Mouse (Mus musculus) stomach, embryonic 15.5 days (tissue): ENCODE results near the gene Crtc1. TPM values are rescaled to one million over a fixed set of nuclear protein-coding genes. Genes with fewer than 3 reads are reported as not detected.

Experiments
- ATAC-seq: fragments of 200-750 bp; cut with Nextera tagmentation; 2 replicates; pipeline ENCODE4 v1.8.0; 2017; ENCODE audit warnings: low read depth, moderate number of reproducible peaks, moderate TSS enrichment; ENCODE audit not compliant: insufficient read depth, low FRiP score
- H3K27ac ChIP-seq: fragments of 300-500 bp; sonication (generic); 2 replicates; pipeline ENCODE4 v1.5.1; 2015; ENCODE audit warnings: mild to moderate bottlenecking, inconsistent platforms
- H3K27me3 ChIP-seq: fragments of 300-500 bp; sonication (generic); replicated peaks from 2 replicates; pipeline ENCODE4 v1.6.1; 2015; ENCODE audit warnings: inconsistent platforms
- H3K36me3 ChIP-seq: fragments of 300-500 bp; sonication (generic); 2 replicates; pipeline ENCODE4 v1.6.1; 2015; ENCODE audit warnings: inconsistent platforms
- H3K4me1 ChIP-seq: fragments of 300-500 bp; sonication (generic); 2 replicates; pipeline ENCODE4 v1.6.1; 2015; ENCODE audit warnings: inconsistent platforms
- H3K4me2 ChIP-seq: fragments of 300-500 bp; sonication (generic); 2 replicates; pipeline ENCODE4 v1.6.1; 2015; ENCODE audit warnings: mild to moderate bottlenecking, inconsistent platforms
- H3K4me3 ChIP-seq: fragments of 300-500 bp; sonication (generic); replicated peaks from 2 replicates; pipeline ENCODE4 v1.5.1; 2015; ENCODE audit warnings: inconsistent platforms
- H3K9ac ChIP-seq: fragments of 300-500 bp; sonication (generic); 2 replicates; pipeline ENCODE4 v1.6.1; 2015; ENCODE audit warnings: inconsistent platforms
- H3K9me3 ChIP-seq: fragments of 300-500 bp; sonication (generic); 2 replicates; pipeline ENCODE4 v1.6.1; 2016; ENCODE audit warnings: inconsistent platforms
- WGBS: fragments of 180-500 bp; shearing (Covaris S2); methylation state at CpG from one replicate; pipeline ENCODE4 v1.1.7; 2015; 5-methylcytosine and 5-hydroxymethylcytosine counted together
- polyA plus RNA-seq: library from polyadenylated mRNA; unstranded; fragments of >200 nt; fragmentation: Nextera tagmentation; extraction: Ambion mirVana; gene quantifications from 2 replicates; pipeline ENCODE4 v1.2.1, GENCODE M21; 2015

Crtc1 gene
- polyA plus RNA-seq, 1 experiment from 2014 or later = 15.4 TPM

DNA sequence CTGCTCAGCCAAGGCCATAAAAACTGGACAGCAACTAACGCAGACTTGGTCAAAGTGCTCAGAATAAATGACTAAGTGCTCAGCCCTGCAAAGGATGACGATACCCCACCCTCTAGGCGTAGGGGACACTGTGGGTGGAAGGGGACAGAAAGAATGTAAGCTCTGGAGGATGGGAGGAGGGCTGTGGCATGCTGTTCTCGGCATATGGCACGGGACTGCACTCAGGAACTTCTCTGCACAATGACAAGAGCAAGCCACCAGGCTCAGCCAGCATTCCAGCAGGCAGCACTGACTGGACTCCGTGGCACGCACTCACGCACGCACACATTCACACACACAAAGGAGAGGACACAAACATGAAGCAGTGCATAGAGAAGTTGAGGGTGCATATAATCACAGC, 21.2 kb upstream of the Crtc1 start:
- Histone ChIP-seq H3K27ac (no peak overlapping the region), H3K9ac (no peak overlapping the region), H3K4me2 (no peak overlapping the region), H3K9me3 (no peaks in the 10 kb centered on the region), H3K27me3 (no peaks in the 10 kb centered on the region), H3K4me3 (no peak overlapping the region), H3K4me1 (no peaks in the 10 kb centered on the region), H3K36me3 (no peaks in the 10 kb centered on the region)
- no peak for ATAC-seq
- 74% methylated on average over 9 of the region's 9 CpGs for WGBS

GRCm38 (mm10) chr8:70460199-70460598, 20.8 kb upstream of the Crtc1 start:
- H3K4me3 ChIP-seq = no peak overlapping the region
- H3K4me1 ChIP-seq = no peaks in the 10 kb centered on the region
- H3K27ac ChIP-seq = no peak overlapping the region
- H3K4me2 ChIP-seq = no peak overlapping the region
- no peaks in the 10 kb centered on the region for H3K27me3 ChIP-seq
- WGBS = 92% methylated on average over 5 of the region's 5 CpGs
- no peak overlapping the region for H3K9ac ChIP-seq
- no peaks in the 10 kb centered on the region for H3K9me3 ChIP-seq
- H3K36me3 ChIP-seq = no peaks in the 10 kb centered on the region
- no peak for ATAC-seq

DNA sequence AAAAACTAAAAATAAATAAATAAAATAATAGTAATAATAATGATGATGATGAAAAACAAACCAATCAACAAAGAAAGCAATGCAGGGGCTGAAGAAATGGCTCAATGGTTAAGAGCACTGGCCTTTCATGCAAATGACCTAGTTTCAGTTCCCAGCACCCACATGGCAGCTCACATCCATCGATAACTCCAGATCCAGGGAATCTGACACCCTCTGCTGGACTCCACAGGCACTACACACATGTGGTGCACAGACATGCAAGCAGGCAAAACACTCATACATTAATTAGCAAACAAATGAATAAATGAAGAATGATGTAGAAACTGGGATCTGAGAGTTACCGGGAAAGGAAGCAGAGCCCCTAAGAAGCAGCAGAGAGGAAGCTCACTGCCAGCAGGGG, 20.3 kb upstream of the Crtc1 start:
- 94% methylated on average over 2 of the region's 2 CpGs for WGBS
- no peak overlapping the region for H3K27ac ChIP-seq
- no peak overlapping the region for H3K4me2 ChIP-seq
- no peak overlapping the region for H3K9ac ChIP-seq
- no peaks in the 10 kb centered on the region for H3K27me3 ChIP-seq
- ATAC-seq = no peak
- H3K4me3 ChIP-seq = no peak overlapping the region
- H3K9me3 ChIP-seq = no peaks in the 10 kb centered on the region
- no peaks in the 10 kb centered on the region for H3K36me3 ChIP-seq
- H3K4me1 ChIP-seq = no peaks in the 10 kb centered on the region

DNA sequence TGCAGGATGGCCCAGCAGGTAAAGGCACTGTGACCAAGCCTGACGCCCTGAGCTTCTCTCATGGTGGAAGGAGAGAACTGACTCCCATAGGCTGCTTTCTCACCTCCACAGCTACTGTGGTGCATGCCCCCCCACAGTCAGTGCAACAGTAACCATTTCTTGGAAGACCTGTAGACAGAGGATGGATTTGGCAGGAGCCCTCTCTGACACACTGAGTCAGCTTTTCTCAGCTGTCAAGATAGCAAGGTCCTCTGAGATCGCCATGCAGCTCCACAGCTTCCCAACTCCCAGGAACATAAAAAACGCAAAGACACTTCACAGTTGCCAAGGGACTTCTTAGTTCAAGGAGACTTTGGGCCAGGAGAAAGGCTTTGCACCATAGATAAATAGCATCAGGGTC, 19.1 kb upstream of the Crtc1 start:
- no peak for ATAC-seq
- H3K9me3 ChIP-seq = no peaks in the 10 kb centered on the region
- no peak overlapping the region for H3K27ac ChIP-seq
- no peak overlapping the region for H3K9ac ChIP-seq
- H3K4me1 ChIP-seq = no peaks in the 10 kb centered on the region
- H3K36me3 ChIP-seq = no peaks in the 10 kb centered on the region
- no peak overlapping the region for H3K4me2 ChIP-seq
- no peak overlapping the region for H3K4me3 ChIP-seq
- no peaks in the 10 kb centered on the region for H3K27me3 ChIP-seq
- 85% methylated on average over 3 of the region's 3 CpGs for WGBS

DNA sequence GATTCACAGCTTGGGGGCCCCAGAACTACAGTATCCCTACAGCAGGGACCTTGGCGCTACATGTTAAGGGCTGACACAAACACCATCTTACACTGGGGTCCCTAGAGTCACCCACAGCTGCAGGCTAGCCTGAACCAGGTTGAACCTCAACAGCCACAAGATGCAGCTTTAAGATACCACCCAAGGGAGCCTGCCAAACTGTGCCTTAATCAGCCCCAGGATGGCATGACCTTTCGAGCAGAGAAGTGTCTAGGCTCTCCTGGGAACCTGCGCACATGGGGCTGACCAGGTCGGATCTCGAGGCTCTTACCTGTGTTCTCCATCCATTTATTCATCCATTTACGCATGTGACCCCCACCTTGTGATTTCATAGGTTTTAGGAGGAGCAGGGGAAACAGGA, 18.5 kb upstream of the Crtc1 start:
- H3K27ac ChIP-seq = no peak overlapping the region
- no peaks in the 10 kb centered on the region for H3K36me3 ChIP-seq
- 85% methylated on average over 6 of the region's 6 CpGs for whole genome bisulfite sequencing
- no peak overlapping the region for H3K9ac ChIP-seq
- H3K27me3 ChIP-seq = no peaks in the 10 kb centered on the region
- ATAC-seq = no peak
- H3K4me3 ChIP-seq = no peak overlapping the region
- H3K4me1 ChIP-seq = no peaks in the 10 kb centered on the region
- no peaks in the 10 kb centered on the region for H3K9me3 ChIP-seq
- H3K4me2 ChIP-seq = no peak overlapping the region

DNA sequence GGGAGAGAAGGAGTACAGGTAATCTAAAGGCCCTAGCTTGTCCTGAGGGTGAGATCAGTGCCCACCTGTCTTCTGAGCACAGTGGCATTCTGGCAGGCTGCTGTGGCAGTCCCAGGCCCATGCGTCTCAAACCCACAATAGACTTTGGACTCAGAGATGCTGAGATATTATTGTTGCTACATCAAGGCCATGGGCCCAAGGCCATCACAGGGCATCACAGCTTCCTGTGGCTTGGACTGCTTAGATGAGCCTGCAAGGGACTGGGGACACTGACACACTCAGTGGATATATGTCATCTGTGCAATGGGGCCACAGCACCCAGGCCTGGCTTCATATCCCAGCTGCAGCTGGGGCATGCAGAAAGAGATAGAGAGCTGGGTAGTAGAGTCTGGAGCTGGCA, 17.6 kb upstream of the Crtc1 start:
- Histone ChIP-seq H3K36me3 (peaks cover 5% of the 10 kb centered on the region), H3K9ac (no peak overlapping the region), H3K9me3 (no peaks in the 10 kb centered on the region), H3K27ac (no peak overlapping the region), H3K4me3 (no peak overlapping the region), H3K4me2 (no peak overlapping the region), H3K27me3 (no peaks in the 10 kb centered on the region), H3K4me1 (no peaks in the 10 kb centered on the region)
- 65% methylated on average over 1 of the region's 1 CpGs for WGBS
- no peak for ATAC-seq

DNA sequence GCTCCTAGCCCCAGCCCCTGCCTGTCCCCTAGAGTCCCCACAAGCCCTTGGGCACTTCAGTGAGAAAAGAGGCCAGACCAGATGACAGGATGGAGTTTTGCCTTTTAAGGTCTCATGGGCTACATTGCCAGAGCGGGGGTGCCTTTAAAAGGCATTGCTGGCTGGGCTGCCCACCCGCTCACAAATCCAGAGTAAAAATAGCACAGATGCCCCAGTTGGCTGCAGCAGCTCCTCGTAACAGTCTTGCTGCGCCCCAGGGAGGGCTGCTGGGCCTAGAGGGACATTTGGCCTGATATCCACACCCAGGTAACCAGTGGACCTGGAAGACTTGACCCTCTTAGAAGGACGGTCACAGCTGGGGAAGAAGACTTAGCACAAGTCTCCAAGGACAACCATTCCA, 14.5 kb upstream of the Crtc1 start:
- H3K27ac ChIP-seq = peak overlapping the region; percentile 55
- WGBS = 82% methylated on average over 5 of the region's 5 CpGs
- H3K4me1 ChIP-seq = 0 out of 2 replicates have a peak, but pooled peaks cover under 1% of the 10 kb centered on the region

DNA sequence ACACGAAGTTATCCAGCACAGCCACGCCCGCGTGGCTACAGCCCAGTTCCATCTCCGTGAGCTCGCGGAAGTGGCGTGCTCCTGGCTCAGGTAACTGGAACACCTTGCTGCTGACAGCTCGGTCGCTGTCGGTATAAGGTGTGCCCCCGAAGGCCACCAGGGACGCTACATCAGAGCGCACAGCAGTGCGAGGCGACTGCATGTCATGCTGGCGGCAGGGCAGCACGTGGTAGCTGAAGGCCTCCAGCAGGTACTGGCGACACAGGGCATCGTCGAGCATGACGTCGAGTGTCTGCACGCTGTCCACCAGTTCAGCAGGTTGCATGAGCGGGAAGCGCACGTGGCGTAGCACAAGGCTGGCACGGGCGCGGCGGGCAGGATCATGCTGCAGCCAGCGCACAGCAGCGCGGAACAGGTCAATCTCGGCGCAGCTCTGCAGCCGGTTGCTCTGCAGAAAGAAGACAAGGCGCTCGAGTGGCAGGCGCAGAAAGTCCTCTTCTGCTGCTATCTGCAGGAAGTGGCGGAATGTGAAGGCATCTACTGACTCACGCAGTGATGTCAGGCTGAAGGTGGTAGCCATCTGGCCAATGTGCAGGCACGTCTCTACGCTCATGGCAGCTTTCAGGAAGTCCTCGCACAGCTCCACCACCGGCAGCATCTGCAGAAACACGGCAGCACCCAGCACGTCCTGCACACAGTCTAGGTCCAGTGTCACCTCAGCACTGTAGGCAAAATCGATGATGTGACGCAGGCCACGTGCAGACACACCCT, 13.0 kb upstream of the Crtc1 start:
- H3K27me3 ChIP-seq = no peaks in the 10 kb centered on the region
- H3K4me2 ChIP-seq = no peak overlapping the region
- H3K36me3 ChIP-seq = peaks cover 19% of the 10 kb centered on the region
- WGBS = 68% methylated on average over 52 of the region's 52 CpGs
- H3K4me3 ChIP-seq = no peak overlapping the region
- H3K9me3 ChIP-seq = no peaks in the 10 kb centered on the region
- peak; percentile 16; the same call in 1 of the 2 replicates for ATAC-seq
- H3K4me1 ChIP-seq = 0 out of 2 replicates have a peak, but pooled peaks cover 4% of the 10 kb centered on the region
- H3K9ac ChIP-seq = no peak overlapping the region
- no peak overlapping the region for H3K27ac ChIP-seq

More for the DNA sequence above, 14.5 kb upstream of the Crtc1 start:
- no peaks in the 10 kb centered on the region for H3K9me3 ChIP-seq
- H3K4me2 ChIP-seq = no peak overlapping the region
- H3K36me3 ChIP-seq = peaks cover 19% of the 10 kb centered on the region
- H3K4me3 ChIP-seq = no peak overlapping the region
- H3K27me3 ChIP-seq = no peaks in the 10 kb centered on the region
- no peak overlapping the region for H3K9ac ChIP-seq
- no peak for ATAC-seq

DNA sequence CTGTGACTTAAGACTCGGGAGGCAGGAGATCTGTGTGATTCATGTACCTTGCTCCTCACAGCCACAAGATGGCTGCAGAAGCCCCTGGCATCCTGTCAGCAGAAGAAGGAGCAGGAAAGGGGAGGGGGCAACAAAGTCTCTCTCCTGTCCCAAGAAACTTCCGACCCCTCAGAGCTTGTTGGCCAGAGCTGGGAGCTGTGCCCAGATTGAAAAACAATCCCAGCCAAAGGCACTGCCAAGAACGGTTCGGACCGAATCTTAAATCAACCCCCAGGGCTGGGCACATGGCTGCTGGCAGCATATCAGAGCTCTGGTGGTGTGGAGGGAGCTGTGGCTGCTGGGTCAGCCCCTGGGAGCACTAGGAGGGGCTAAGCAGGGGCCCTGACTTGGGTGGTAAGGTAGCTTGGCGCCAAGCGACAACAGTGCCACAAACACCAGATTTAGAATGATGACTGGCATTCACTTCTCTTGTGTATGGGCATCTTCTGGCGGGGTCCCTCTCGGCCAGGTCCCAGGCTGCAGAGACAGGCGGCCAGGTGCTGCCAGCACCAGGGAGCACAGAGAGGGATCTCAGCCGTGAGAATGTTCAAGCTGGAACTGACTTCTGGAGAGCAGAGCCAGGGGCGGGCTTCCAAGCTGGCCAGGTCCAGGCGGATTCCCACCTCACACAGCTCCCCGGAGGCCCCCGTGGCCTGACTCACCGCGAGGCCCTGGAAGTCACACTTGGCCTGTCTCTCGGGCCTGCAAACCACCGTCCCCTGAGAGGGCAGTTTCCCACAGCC, 8.5 kb upstream of the Crtc1 start:
- WGBS = 59% methylated on average over 19 of the region's 19 CpGs
- H3K9ac ChIP-seq = no peak overlapping the region
- no peak overlapping the region for H3K4me2 ChIP-seq
- 0 out of 2 replicates have a peak, but pooled peaks cover 4% of the 10 kb centered on the region for H3K4me1 ChIP-seq
- peak overlapping the region; percentile 54; the same call in 1 of the 2 replicates for H3K27ac ChIP-seq
- no peak overlapping the region for H3K4me3 ChIP-seq
- 0 out of 2 replicates have a peak, but pooled peaks have one; percentile 21 for ATAC-seq
- no peaks in the 10 kb centered on the region for H3K27me3 ChIP-seq
- peaks cover 19% of the 10 kb centered on the region for H3K36me3 ChIP-seq
- no peaks in the 10 kb centered on the region for H3K9me3 ChIP-seq

- H3K4me1 ChIP-seq = 0 out of 2 replicates have a peak, but pooled peaks cover 4% of the 10 kb centered on the region
- H3K4me2 ChIP-seq = no peak overlapping the region
- 71% methylated on average over 1 of the region's 1 CpGs for WGBS
- no peak overlapping the region for H3K4me3 ChIP-seq
- no peak for ATAC-seq
- H3K36me3 ChIP-seq = peaks cover 5% of the 10 kb centered on the region; the same call in 1 of the 2 replicates
- H3K9ac ChIP-seq = no peak overlapping the region
- no peak overlapping the region for H3K27ac ChIP-seq
- no peaks in the 10 kb centered on the region for H3K9me3 ChIP-seq
- H3K27me3 ChIP-seq = no peaks in the 10 kb centered on the region
Measured at GRCm38 (mm10) chr8:70445988-70446387, 6.6 kb upstream of the Crtc1 start.

DNA sequence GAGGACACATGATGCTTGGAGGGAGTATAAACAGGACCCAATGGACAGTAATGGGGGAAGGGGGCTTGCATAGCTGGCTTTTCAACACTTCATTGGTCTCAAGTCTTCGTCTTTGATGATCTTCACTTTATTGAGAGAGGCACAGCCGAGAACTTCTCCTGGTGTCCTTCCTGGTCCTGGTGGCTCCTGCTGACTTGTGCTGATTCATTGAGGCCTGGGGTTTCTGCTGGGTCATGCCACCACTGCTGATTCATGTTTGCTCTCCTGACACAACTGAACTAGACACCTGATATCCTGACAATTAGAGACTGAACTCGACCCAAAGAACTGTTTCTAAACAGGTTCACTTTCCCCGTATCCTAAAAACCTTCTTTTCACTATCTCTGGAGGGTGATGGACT, 3.9 kb upstream of the Crtc1 start:
- no peak overlapping the region for H3K4me3 ChIP-seq
- H3K9ac ChIP-seq = no peak overlapping the region
- no peak overlapping the region for H3K27ac ChIP-seq
- H3K9me3 ChIP-seq = no peaks in the 10 kb centered on the region
- no peak overlapping the region for H3K4me2 ChIP-seq
- no peaks in the 10 kb centered on the region for H3K36me3 ChIP-seq
- H3K4me1 ChIP-seq = peaks cover 12% of the 10 kb centered on the region
- H3K27me3 ChIP-seq = no peaks in the 10 kb centered on the region
- WGBS = 80% methylated on average over 4 of the region's 4 CpGs
- ATAC-seq = no peak

GRCm38 (mm10) chr8:70441565-70441964, 2.2 kb upstream of the Crtc1 start:
- H3K27me3 ChIP-seq = no peaks in the 10 kb centered on the region
- H3K36me3 ChIP-seq = no peaks in the 10 kb centered on the region
- H3K4me2 ChIP-seq = no peak overlapping the region
- no peak overlapping the region for H3K27ac ChIP-seq
- H3K9ac ChIP-seq = no peak overlapping the region
- no peak for ATAC-seq
- H3K9me3 ChIP-seq = no peaks in the 10 kb centered on the region
- H3K4me1 ChIP-seq = peaks cover 17% of the 10 kb centered on the region
- WGBS = 58% methylated on average over 3 of the region's 3 CpGs
- H3K4me3 ChIP-seq = no peak overlapping the region
